Mouse (Mus musculus) splenic B cell, adult 2 months (primary cell): Measurements from ENCODE around the gene Foxa2.

Experiments
- DNase-seq: peaks from one replicate; pipeline ENCODE4 v3.0.0-alpha.2; 2011; ENCODE audit warnings: low read depth, low spot score
- H3K27me3 ChIP-seq: 2 replicates; pipeline ENCODE4 v1.6.1; 2012; ENCODE audit warnings: mild to moderate bottlenecking, low read length, moderate library complexity, mixed read lengths; ENCODE audit not compliant: control insufficient read depth, poor library complexity, insufficient read depth, severe bottlenecking
- H3K36me3 ChIP-seq: 2 replicates; pipeline ENCODE4 v1.6.1; 2012; ENCODE audit warnings: mild to moderate bottlenecking, low read length, moderate library complexity, mixed read lengths; ENCODE audit not compliant: control insufficient read depth, poor library complexity, insufficient read depth, severe bottlenecking

The Foxa2 gene

DNA sequence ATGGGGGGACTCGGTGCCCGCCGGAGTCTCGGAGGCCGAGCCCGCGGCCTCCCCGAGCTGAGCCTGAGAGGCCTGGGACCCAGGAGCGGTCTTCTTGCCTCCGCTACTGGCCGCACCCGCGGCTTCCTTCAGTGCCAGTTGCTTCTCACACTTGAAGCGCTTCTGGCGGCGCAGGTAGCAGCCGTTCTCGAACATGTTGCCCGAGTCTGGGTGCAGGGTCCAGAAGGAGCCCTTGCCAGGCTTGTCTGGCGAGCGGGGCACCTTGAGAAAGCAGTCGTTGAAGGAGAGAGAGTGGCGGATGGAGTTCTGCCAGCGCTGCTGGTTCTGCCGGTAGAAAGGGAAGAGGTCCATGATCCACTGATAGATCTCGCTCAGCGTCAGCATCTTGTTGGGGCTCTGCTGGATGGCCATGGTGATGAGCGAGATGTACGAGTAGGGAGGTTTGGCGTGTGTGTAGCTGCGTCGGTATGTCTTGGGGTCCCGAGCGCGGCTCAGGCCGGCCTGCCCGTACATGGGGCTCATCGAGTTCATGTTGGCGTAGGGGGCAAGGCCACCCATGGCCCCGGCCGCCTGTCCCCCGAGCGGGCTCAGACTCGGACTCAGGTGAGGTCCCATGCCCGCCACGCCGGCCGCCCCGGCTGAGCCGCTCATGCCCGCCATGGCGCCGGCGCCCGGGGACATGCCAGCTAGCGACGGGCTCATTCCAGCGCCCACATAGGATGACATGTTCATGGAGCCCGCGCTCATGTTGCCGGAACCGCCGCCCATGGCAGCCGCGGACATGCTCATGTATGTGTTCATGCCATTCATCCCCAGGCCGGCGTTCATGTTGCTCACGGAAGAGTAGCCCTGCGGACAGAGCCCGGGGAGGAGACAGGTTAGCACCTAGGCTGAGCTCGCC lies 2.5 kb downstream of the Foxa2 start:
- no peak for DNase-seq
- Histone ChIP-seq H3K36me3 (no peaks in the 10 kb centered on the region), H3K27me3 (no peaks in the 10 kb centered on the region; the same call in 1 of the 2 replicates)

DNA sequence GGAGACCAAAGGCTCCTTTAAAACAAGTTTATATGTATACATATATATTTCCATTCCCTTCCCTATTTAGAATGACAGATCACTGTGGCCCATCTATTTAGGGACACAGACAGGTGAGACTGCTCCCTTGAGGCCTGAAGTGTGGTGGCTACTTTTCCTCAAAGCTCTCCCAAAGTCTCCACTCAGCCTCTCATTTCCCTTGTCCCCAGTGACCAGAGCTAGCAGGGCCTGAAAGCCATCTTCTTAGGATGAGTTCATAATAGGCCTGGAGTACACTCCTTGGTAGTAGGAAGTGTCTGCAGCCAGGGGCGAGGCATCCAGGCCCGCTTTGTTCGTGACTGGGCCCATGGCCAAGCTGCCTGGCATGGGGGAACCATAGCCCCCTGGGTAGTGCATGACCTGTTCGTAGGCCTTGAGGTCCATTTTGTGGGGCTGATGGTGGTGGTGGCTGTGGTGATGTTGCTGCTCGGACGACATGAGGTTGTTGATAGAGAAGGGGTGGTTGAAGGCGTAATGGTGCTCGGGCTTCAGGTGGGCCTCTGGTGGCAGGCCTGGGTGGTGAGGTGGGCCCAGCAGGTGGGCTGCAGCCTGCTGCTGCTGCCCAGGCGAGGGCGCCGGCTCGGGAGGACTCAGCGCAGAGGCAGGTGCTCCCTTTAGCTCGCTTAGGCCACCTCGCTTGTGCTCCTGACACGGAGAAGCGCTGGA lies 3.3 kb downstream of the Foxa2 start:
- no peak for DNase-seq
- Histone ChIP-seq H3K27me3 (no peaks in the 10 kb centered on the region; the same call in 1 of the 2 replicates), H3K36me3 (no peaks in the 10 kb centered on the region)

DNA sequence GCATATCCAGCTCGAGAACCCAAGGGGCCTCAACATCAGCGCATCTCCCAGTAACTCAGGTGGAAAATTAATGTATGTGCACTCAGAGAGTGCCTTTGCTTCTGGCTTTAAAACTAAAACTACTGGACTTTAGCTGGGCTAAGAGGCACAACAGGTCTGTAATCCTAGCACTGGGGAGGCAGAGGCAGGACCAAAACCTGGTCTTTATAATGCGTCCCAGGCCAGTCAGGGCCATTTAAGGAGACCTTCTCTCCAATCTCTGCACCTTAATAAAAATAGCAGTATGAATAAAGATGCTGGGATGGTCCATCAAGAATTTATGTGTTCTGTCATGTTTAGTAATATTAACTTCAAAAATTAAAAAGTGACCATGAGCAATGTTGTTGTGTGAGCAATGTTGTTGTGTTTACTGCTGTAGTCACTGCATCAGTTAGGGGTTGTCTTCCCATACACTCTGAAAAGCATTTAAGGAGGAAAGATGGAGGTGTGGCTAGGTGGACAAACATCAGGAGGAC lies 4.6 kb downstream of the Foxa2 start:
- Histone ChIP-seq H3K36me3 (no peaks in the 10 kb centered on the region), H3K27me3 (no peaks in the 10 kb centered on the region; the same call in 1 of the 2 replicates)

DNA sequence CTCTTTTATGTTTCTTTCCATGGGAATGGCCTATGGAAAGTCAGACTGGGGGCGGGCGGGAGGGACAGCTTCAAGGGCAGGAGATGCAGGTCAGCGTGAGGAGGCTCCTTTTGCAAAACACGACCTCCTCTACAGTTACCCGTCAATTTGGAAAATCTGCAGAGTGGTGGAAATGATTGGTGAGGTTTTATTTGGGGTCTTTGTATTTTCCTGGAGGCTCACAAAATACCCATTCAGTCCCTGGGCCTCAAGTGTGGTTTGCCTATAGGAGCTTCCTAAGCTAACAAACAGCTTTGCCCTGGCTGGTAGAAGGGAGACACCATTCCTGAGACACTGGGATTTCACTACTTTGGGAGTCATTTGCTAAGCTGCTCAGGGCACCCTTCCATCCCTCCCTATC lies 5.4 kb downstream of the Foxa2 start:
- H3K36me3 ChIP-seq, result no peaks in the 10 kb centered on the region
- DNase-seq, result no peak
- no peaks in the 10 kb centered on the region; the same call in 1 of the 2 replicates for H3K27me3 ChIP-seq

More for the DNA sequence above, 4.6 kb downstream of the Foxa2 start:
- no peak for DNase-seq

DNA sequence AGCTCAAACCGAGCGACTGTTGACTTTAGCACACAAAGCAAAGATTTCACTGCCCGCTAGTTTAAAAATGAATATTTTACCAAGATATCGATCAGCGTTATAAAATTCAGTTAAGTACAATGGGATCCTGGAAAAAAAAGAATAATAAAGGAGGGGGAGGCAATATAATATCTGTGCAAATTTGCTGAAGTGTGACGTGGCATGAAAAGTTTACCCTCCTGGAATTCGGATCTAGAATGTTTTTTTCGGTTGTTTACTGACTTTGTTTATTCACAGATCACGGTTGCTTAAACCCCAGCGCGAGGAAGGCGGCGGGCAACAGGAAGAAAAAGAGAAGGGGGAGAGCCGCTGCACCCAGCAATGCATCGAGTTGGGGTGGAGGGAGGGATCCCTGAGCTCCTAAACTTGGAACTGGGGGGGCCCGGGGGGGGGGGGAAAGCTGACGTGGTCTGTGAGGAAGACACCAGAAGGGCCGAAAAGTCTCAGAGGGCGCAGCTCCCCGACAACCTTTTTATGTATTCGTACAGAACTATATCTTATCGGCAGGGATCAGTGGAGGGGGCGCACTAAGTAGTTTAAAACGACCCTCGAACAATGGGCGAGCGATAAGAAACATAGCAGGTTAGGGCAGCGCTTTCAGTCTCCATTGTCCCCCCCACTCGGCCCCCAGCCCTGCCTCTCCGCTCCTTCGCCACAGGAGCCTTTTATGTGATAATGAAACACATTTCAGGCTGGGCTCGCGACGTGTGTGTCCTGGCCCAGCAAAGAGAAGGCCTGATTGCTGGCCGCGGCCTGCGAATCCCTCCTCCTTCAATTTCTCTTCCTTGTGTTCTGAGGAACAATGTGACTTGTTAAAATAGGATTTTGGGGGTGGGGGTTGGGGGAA lies 6.3 kb downstream of the Foxa2 start:
- H3K36me3 ChIP-seq, result no peaks in the 10 kb centered on the region
- DNase-seq, result no peak
- no peaks in the 10 kb centered on the region; the same call in 1 of the 2 replicates for H3K27me3 ChIP-seq

DNA sequence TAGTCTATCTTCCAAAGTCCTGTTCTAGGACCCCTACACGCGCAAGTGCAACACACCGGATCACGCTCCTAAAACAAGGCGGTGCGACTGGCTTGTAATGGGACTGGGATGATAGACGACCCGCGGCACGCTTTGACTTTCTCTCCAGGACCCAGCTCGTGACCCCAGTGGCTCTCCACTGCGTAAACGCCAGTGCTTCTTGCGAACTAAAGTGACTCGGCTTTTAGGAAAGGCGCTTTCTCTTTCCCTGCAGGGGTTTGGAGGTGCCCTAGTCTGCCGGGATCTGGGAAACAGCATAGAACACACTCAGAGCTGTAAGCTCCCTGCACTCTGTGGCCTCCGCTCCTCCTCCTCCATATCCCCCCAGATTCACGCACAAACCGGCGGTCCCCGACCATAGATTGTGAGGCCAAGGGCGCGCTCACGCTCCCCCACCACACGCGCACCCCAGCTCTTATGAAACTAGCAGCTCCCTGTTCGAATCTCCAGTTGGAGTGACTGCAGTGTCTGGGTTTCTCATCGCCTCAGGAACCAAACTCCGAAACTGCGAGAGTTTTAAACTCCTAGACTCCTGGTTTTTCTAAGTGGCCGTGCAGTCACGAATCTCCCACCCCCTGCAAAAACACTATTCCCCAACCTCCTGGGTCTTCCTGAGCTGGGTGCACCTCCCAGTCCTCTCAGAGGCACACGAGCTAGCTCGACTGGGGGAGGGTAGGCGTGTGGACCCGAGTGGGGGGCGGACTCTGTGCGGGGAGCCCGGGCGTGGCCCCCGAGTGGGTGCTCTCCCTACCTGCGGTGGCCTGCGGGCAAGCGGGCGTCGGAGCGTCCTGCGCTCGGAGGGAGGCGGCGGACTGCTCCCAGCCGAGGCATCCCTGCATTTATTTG lies 7.2 kb downstream of the Foxa2 start:
- no peak for DNase-seq
- no peaks in the 10 kb centered on the region for H3K27me3 ChIP-seq
- H3K36me3 ChIP-seq, result no peaks in the 10 kb centered on the region

DNA sequence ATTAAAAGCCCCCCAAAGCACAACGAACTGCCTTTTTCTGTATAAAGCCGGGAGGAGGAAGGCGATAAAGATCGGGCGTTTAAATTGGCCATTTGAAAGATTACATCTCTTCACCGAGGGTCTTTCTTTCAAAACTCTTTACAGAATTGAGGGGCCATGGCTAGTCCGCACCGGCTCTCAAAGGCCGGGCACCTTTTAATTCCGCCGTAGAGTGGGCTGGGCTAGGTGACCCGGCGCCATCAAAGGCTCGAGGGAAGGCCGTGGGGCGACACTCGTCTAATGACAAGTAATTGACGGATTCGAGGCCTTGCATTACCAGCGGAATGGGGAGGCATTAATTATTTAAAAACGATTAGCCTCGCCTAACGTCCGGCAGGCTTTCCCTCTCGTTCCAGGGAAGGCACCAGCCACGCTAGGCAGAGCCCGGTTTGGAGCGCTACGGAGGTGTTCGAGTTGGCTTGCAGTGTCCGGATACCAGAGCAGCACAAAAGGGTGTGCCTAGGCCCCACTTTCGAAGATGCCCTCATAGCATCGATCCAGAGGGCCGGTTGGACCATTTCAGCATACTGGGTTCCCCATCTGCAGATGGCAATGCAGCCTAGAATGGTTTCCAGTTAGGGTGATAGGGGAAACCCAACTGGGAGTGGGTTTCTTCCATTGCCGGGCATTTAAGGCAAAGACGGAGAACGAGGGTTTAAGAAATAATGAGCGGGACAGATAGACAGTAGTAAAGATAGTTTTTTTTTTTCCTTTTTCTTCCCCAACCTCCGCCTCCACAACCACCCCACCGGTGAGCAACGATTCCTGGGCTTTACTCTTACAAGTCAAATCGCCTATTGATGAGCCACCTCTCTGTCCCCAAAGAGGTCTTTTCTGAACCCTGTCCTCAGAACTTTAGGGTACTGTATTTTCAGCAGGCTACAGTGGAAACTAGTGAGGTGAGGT lies 8.1 kb downstream of the Foxa2 start:
- DNase-seq, result no peak
- H3K36me3 ChIP-seq, result no peaks in the 10 kb centered on the region
- H3K27me3 ChIP-seq, result no peaks in the 10 kb centered on the region

DNA sequence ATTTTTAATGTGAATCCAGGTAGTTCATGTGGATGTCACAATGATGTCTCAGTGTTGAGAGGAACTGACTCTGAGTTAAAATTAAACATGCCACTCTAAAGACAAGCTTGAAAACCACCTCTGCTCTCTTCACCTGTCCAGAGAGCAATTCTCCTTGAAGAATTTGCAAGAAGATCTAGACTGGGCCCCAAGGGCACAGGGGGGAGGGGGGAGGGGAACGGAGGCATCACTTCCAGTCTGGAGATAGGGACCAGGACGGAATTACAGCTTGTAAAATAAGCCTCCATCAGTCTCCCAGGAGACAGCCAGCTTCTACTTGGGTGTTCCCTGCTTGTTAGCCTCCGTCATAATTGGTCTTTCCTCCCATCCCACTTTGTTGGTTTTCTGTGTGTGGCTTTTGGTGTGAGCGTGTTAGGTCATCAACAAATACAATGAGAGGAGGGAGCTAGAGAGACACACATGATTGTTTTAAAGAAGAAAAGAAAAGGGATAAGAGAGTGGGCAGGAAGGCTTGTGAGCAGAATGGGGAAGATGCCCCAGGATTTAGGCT lies 10.1 kb downstream of the Foxa2 start:
- H3K36me3 ChIP-seq, result no peaks in the 10 kb centered on the region
- no peak for DNase-seq
- H3K27me3 ChIP-seq, result no peaks in the 10 kb centered on the region

DNA sequence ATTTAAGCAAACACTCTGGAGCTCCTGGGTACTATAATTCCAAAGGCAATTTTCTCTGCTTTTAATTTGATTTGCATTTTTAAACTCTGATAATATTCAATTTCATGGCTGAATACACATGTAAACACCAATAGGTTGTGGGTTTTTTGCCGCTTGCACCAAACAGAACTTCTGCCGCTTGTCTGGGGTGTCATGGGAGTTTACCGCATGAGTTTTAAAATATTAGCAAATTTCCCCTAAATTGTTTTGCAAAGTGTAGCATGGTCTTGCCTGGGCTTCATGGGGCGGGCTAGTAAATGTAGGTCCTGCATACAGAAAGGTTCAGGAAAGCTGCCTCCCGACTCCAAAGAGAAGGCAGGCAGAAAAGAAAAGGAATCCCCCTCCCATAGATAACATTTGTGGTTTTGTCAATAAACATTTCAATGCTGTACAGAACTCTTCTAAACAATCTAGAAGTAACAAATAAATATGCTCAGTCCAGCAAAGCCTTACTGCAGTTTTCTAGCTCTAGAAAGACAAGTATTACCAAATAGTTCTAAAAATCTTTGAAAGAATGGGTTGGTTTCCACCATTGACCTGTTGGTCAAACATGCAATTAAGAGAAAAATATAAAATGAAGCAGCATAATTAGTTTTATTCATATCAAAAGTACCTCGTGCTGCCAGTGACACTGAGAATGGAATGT lies 15.6 kb downstream of the Foxa2 start:
- no peak for DNase-seq
- no peaks in the 10 kb centered on the region for H3K27me3 ChIP-seq
- H3K36me3 ChIP-seq, result no peaks in the 10 kb centered on the region

DNA sequence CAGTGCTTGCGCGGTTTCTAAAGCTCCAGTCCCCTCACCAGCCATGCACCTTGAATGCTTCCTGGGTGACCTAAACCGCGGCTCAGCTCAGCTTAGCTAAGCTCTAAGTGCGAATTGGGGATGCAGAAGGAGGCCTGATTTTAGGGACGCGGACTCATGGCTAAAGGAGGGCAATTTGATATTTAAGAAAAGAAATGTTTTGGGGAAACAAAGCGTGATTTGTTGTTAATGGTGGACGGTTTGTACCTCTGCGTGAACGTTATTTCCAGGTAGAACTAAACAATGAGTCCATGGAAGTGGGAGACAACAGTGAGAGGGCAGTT lies 16.2 kb downstream of the Foxa2 start:
- H3K27me3 ChIP-seq, result no peaks in the 10 kb centered on the region
- DNase-seq, result no peak

DNA sequence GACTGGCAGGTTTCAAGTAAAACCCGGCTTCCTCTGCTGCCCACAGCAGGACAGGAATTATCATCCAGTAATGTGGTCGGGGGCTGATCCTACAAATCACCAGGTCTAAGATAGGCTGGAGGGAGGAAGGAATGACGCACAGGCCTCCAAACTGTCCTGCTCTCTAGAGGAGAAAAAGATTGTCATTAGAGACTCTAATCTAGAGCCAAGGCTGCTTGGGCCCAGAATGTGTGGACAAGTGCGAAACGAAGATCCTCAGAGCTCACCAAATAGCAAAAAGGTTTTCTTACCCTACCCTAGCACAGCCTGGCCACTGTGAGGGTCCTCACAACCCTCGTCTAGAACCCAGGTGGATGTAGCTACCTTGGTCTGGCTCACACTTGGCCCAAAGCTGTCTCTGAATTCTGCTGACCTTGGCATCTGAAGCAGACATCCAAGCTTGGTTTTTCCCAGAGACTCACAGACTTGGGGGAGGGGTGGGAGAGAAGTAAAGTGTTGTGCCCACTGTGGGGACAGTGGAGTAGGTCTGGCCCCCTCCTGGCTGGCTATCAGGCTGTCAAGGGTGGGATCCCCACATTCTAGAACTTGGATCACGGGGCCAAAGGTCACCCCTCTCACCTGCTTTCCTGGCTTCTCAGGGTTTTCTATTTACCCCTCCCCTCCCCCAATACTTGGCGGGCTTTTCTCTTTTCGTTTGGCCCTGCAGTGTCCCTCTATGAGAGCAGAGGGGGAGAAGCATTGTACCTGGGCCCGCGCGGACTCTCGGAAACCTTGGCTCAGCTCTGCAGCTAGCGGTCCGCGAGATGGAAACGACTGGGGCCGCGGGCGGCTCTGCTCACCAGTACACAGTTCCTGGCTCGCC lies 16.8 kb downstream of the Foxa2 start:
- DNase-seq, result no peak
- H3K36me3 ChIP-seq, result no peaks in the 10 kb centered on the region
- H3K27me3 ChIP-seq, result no peaks in the 10 kb centered on the region

More for the DNA sequence above, 16.2 kb downstream of the Foxa2 start:
- no peaks in the 10 kb centered on the region for H3K36me3 ChIP-seq
